Mouse (Mus musculus) bone marrow macrophage, adult 2 months (primary cell): ENCODE data around the gene Hsd3b5.

Experiments
- CTCF ChIP-seq: IDR thresholded peaks from 2 replicates; pipeline ENCODE4 v1.5.1; 2012; ENCODE audit warnings: low read depth, mild to moderate bottlenecking, low read length, moderate library complexity
- POLR2A ChIP-seq: IDR thresholded peaks from 2 replicates; pipeline ENCODE4 v1.6.1; 2012; ENCODE audit warnings: mild to moderate bottlenecking, low read depth, low read length, borderline replicate concordance

- TF ChIP-seq CTCF (no peak), POLR2A (no peak)
These were observed 16.1 kb downstream of the Hsd3b5 start for GRCm38 (mm10) chr3:98613963-98614362.
